Mouse (Mus musculus) left cerebral cortex, adult 2 months (tissue): ENCODE results near the gene Chd1. TPM values are rescaled to one million over a fixed set of nuclear protein-coding genes. Genes with fewer than 3 reads are reported as not detected.
A peak's percentile ranks its signal among the peaks of the same experiment; 100 is the strongest.

Experiments
- DNase-seq, 2 experiments: peaks; one replicate each; pipeline ENCODE4 v3.0.0; 2021 to 2022; ENCODE audit warnings: low spot score in 2 of 2, mixed read lengths in 1 of 2; ENCODE audit errors: extremely low spot score in 1 of 2
- H3K27ac ChIP-seq: fragments of 200-600 bp; 2 replicates; pipeline ENCODE4 v1.8.1; 2022
- H3K4me3 ChIP-seq: fragments of 200-600 bp; 2 replicates; pipeline ENCODE4 v1.8.1; 2022
- CTCF ChIP-seq: fragments of 200-600 bp; IDR thresholded peaks from 2 replicates; pipeline ENCODE4 v1.8.1; 2022; ENCODE audit warnings: antibody characterized with exemption, mild to moderate bottlenecking, moderate library complexity
- intact Hi-C: fragments of 180-260 bp; cut with DNase I; formaldehyde crosslinking; loops from one replicate; pipeline ENCODE4 v1.15.1; 2025
- long read RNA-seq, 2 experiments: library from polyadenylated mRNA; stranded (forward); transcript quantifications; one replicate each; pipeline ENCODE4 v2.0.0; 2021; ENCODE audit warnings: borderline mapping rate in 2 of 2
- total RNA-seq, 2 experiments: library from RNA; stranded (reverse); gene quantifications; 2 replicates each; pipeline ENCODE4 v1.2.3; 2021

Chd1 gene
- 10 to 100 TPM; 25.0 to 28.5 TPM for total RNA-seq
- long read RNA-seq, experiment 1, full-length matches to known transcripts = 4 of 18 reads
- long read RNA-seq, experiment 1, partial matches to known transcripts = 7 of 18 reads
- long read RNA-seq, experiment 1, other reads (novel, unspliced or antisense) = 7 of 18 reads
- long read RNA-seq, experiment 2, full-length matches to known transcripts = 9 of 18 reads
- long read RNA-seq, experiment 2, partial matches to known transcripts = 6 of 18 reads
- long read RNA-seq, experiment 2, other reads (novel, unspliced or antisense) = 3 of 18 reads

DNA sequence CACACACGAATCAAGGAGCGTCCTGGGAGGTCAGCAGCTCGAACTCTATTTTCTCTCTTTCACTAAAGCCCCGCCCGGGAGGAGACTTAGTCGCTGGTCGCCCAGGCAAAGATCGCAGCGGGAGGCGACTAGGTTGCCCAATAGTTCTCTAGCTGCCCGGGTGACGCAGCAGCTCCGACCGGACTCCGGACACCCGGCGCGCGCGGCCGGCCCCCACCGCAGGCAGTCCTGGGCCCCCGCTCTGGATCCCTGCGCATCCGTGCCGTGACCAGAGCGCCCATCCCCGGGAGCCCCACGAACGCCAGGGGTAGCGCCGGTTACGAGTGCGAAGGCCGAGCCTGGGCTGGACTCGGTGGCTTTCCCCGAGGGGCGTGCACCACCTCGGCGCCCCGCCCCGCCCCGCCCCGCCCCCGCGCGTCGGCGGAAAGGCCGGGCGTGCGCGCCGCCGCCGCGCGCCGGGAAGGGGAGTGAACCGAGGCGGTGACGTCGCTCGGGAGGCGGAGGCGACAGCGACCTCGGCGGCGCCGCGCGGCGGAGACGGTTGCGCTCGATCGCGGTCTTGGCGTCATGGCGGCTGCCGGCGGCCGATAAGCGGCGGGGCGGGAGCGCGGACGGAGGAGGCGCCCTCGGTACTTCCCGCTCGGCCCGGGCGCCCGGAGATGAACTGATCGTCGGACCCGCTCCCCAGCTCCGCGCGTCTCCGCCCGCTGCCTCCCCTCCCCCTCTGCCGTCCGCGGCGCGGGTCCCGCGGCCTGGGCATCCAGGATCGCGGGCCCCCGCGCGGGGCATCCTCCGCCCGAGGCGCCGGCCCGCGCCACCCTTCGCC lies at the start of gene Chd1:
Gene Chd1, plus strand, starts transcription at position 493 of the 826 bp plus-strand sequence.
- H3K4me3 ChIP-seq = peak within 1 kb of the TSS; percentile 90
- TF ChIP-seq CTCF = no peak; the same call in 1 of the 2 replicates
- intact Hi-C loops = loop anchor here (5.0 to 10.0 kb wide), 3 partner anchors 82 to 177 kb away; partner anchors contain the start of genes Pdcd2 and Prdm9
- DNase-seq = peak; percentile 86 to 90
- H3K27ac ChIP-seq = peak within 1 kb of the TSS; percentile 96

DNA sequence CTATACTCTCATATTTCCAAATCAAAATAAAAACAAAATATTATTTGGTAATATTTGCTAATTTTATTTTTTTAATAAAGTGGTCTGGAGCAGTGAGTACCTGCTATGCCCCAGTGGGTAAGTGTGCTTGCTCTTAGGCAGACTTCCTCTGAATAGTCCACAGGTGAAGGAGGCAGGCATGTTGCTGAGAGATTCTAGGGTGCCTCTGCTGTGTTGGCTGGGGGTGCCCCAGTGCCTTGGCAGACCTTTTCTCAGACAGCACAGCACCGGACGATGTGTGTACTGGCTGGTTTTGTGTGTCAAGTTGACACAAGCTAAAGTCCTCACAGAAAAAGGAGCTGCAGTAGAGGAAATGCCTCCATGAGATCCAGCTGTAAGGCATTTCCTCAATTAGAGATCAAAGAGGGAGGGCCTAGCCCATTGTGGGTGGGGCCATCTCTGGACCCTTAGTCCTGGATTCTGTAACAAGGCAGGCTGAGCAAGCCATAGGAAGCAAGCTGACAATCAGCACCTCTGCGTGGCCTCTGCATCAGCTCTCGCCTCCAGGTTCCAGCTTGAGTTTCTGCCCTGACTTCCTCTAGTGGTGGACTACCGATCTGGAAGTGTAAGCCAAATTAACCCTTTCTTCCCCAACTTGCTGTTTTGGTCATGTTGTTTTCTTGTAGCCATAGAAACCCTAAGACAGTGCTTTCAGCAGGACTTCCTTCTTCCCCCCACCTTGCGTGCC lies 47.7 kb upstream of the Chd1 start:
- intact Hi-C loops = no loop called here
- no peak overlapping the region for H3K4me3 ChIP-seq
- H3K27ac ChIP-seq = no peak overlapping the region
- DNase-seq = no peak
- TF ChIP-seq CTCF = no peak

DNA sequence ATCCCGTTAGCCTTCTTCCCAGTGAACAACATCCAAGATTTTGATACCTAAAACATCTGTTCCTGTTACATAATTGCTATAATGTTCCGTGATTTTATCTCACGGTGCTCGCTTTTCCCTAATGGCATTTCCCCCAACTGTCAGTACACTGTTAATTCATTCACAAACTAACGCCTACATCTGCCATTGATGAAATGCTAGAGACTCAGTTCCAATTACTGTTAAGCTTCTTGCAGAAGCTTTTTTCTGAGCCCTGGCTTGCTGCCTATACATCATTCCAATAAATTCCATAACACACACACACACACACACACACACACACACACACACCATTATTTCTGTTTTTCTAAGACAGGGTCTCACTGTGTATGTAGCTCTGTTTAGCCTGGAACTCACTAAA lies 31.9 kb upstream of the Chd1 start:
- H3K4me3 ChIP-seq = no peak overlapping the region
- H3K27ac ChIP-seq = no peak overlapping the region
- no peak for TF ChIP-seq CTCF
- intact Hi-C loops = no loop called here
- no peak for DNase-seq

DNA sequence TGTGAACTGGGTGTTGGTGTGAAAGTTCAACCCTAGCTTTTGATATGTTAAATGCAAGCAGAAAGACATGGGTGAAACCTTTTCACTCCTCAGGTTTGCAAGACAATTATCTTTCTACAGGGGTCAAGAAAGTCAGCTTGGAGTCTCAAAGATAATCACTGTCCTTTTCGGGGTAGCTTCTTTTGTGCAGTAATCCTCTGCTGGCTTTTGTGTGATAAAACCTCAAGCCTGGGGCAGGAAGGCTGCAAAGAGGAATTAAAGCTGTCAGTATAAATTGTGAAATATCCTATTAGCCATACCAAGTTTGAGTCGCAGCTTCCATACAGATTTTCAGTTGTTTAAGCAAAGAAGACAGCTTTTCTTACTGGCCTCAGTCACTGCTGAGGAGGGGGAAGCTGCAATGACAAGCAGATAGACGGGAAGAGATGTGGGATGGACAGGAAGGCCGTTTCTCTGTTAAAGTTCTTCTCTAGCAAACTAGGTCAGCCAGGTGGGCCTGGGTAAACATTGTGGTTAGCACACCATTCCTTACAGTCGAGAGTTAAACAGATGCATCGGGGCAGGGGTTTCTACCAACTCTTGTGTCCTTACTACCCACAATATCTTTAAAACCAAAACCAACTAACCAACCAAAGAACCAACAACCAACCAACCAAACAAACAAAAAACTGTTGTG lies 26.7 kb upstream of the Chd1 start:
- H3K27ac ChIP-seq = no peak overlapping the region
- DNase-seq = no peak
- TF ChIP-seq CTCF = no peak
- intact Hi-C loops = no loop called here
- no peak overlapping the region for H3K4me3 ChIP-seq

DNA sequence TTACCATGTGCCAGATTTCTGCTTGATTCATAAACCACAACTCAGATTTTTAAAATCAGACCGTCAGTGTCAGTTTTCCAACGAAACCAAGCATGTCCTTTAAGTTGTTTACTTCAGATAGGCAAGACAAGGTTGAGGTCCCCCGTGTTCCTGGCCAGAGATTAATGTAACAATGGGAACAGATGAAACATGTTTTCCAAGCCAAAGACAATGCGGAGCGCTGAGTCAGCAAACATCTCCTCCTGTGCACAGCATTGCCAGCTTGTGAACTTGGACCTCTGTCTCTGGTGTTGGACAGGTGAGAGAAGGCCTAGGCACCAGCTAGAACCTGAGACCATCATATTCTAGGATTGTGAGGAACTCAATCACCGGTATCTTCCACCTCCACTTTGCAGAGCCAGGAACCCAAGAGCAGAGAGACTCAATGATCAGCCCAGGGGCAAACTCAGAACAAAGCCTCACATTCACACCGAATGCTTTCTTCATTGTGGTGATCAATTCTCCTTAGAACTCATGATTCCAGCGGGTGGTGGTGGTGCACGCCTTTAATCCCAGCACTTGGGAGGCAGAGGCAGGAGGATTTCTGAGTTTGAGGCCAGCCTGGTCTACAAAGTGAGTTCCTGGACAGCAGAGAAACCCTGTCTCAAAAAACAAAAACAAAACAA lies 24.7 kb upstream of the Chd1 start:
- Histone ChIP-seq H3K4me3 (no peak overlapping the region), H3K27ac (no peak overlapping the region)
- DNase-seq = no peak
- intact Hi-C loops = no loop called here
- no peak for TF ChIP-seq CTCF

DNA sequence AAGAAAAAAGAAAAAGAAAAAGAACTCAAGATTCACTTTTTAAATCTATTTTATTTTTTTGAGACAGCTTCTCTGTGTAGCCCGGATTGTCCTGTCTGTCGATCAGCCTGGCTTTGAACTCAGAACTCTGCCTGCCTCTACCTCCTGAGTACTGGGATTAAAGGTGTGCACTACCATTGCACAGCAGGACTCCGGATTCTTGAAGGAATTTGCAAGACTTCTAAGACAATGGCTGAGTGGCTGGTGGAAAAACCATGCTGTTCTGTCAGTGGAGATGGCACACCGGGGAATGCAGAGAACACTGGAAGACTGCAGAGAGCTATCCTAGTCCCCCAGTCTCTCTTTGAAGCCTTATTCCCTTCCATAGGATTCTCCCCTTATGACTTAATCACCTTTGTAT lies 24.1 kb upstream of the Chd1 start:
- intact Hi-C loops = no loop called here
- DNase-seq = no peak
- TF ChIP-seq CTCF = no peak

DNA sequence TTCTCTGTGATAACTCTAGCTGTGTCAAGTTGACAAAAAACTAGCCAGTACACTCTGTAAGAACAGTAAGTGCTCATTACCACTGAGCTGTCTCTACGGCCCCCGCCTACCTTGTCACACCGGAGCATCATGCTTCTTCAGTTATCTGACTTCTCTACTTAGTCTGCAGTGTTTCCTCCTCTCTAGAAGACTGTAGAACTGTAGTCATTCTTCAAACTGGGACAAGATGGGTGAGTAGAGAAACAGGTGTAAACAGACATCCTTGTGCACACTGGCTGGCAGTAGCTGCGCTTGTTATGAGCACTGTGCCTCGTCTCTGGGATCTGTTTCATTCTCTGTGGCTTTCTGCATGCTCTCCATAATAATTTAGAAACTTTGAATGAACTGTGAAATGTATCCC lies 18.4 kb upstream of the Chd1 start:
- TF ChIP-seq CTCF = no peak
- Histone ChIP-seq H3K27ac (no peak overlapping the region), H3K4me3 (no peak overlapping the region)
- intact Hi-C loops = no loop called here
- no peak for DNase-seq

More for the DNA sequence above, 24.1 kb upstream of the Chd1 start:
- H3K4me3 ChIP-seq = no peak overlapping the region
- no peak overlapping the region for H3K27ac ChIP-seq

DNA sequence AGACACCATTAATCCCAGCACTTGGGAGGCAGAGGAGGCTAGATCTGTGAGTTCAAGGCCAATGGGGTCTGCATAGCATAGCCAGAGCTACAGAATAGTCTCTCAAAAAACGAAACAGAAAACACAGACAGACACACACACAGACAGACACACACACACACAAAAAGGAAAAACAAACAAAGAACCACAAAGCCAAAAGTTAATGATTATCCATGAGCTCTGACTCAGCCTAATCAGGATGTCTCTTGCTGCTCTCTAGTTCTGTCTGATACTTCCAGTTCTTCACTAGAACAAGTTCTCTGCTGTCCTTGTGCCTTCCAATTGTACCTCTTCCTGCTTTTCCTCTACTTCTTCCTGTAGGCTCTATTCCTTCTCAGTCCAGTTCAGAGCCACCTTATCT lies 14.5 kb upstream of the Chd1 start:
- no peak for TF ChIP-seq CTCF
- H3K4me3 ChIP-seq = no peak overlapping the region
- H3K27ac ChIP-seq = no peak overlapping the region
- intact Hi-C loops = no loop called here
- DNase-seq = no peak

DNA sequence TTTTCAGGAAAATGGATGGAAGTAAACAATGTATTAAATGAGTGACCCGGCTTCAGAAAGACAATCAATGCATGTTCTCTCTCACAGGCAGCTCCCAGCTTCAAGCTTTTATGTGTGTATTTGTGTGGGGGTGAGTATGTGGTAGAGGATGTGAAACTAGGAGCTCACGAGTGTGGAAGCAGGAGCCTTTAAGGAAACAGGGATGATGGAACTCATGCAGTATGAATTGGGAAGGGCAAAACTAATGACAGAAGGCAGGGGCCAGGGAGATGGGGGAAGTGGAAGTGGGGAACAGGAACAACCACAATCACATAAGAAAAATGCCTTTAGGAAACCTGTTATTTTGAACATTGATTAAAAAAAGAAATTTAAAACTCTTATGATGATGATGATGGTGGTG lies 9.2 kb upstream of the Chd1 start:
- intact Hi-C loops = no loop called here
- TF ChIP-seq CTCF = no peak

DNA sequence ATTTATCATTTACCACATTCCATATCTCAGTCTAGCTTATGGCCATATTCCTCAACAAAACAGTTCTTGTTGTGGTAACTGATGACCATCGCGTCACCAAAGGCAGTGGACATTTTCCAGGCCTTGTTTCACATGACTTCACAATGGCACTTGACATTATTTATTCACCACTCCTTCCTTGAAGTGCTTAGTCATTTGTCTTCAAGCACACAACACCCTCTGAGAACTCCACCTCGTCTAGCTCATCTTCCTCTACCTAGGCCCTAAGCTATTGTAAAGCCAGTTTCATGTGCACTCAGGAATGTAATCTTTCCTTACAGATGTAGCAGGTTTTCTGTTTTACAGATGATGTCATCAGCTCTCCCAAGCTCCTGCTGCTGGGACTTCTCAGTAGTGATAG lies 5.8 kb upstream of the Chd1 start:
- intact Hi-C loops = no loop called here
- Histone ChIP-seq H3K4me3 (no peak overlapping the region), H3K27ac (no peak overlapping the region)
- no peak for DNase-seq
- TF ChIP-seq CTCF = no peak

More for the DNA sequence above, 9.2 kb upstream of the Chd1 start:
- Histone ChIP-seq H3K4me3 (no peak overlapping the region), H3K27ac (no peak overlapping the region)
- no peak for DNase-seq

DNA sequence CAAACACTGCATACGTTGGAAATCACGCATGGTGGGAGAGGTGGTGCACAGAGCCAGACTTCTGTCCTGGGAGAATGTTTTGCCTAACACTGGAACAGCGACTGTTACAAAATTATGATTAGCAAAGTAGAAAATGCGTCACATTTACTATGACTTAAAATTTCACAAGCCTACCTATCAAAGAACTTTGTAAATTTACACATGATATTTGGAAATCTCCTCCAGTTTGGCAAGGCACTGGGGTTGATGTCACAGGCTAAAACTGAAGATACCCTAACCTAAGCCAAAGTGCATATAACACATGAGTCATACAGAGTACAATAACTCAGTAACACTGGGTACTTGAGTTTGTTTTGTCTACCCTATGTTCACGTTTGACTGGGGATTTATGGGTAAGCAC lies 3.3 kb upstream of the Chd1 start:
- no peak for DNase-seq
- Histone ChIP-seq H3K27ac (no peak overlapping the region), H3K4me3 (no peak overlapping the region)
- no peak for TF ChIP-seq CTCF
- intact Hi-C loops = loop anchor here (10.0 kb wide), 1 partner anchor 137 kb away; the partner anchor contains the start of gene Prdm9
